Mouse (Mus musculus): ENCODE measurements around the gene 1700113H08Rik. TPM values are rescaled to one million over a fixed set of nuclear protein-coding genes. Genes with fewer than 3 reads are reported as not detected.
A peak's percentile ranks its signal among the peaks of the same experiment; 100 is the strongest.

The 1700113H08Rik gene
- total RNA-seq, 2 experiments from 2014 or later = not detected

DNA sequence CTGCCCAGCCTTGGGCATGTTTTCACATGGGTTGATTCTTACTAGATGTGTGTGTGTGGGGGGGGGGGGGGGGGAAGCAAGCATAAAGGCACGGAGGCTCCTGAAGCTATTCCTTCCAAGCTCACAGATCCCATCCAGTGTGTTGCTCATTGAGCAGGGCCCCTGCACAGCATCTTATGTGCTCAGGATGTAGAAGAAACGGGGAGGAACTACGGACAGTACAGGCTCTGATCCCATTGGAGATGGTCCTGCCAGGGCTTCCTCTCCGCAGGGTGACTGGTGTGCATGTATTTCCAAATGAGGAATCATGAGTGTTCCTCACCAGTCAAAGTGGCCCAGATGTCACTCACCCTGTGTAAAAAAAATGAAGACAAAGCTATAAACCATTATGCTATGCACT, 42.8 kb downstream of the 1700113H08Rik start:
- no peak overlapping the region for H3K4me3 ChIP-seq
- no peak for DNase-seq (ENCODE audit: low spot score in 2 of 2)
- no peak for TF ChIP-seq CTCF (conservative IDR thresholded peaks at IDR 0.05)
- no peak overlapping the region for H3K27ac ChIP-seq

DNA sequence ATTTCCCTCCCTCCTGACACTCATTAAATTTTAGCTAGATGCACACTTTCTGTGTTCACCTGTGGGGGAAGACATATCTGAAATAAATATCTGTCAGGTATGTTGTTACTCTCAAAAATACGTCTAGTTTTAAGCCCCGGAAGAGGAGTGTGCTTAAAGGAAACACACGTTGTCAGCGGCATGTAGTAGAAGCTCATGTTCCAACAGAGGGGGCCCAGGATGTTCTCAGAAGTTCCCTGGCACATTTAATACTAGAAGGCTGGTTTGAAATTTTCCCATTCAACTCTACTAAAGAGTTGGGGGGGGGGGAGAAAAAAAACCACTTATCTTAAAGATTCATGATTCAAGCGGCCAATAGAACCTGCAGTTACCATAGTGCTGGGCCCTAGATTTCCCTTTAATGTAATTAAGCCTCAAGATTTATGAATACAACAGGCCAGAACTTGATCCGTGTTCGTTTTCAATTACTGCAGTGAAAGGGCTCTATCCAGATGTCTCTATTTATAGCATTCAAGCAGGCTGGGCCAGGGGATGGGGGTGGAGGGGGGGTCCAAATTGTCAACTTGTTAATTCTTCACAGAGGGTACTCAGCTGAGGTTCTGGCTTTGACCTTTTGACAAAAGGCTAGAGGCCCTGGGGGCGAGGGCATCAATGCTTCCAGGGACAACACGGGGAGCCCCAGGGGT, 43.6 kb downstream of the 1700113H08Rik start:
- no peak for TF ChIP-seq CTCF (conservative IDR thresholded peaks at IDR 0.05)
- Histone ChIP-seq H3K4me3 (no peak overlapping the region), H3K27ac (no peak overlapping the region)
- no peak for DNase-seq (ENCODE audit: low spot score in 2 of 2)

DNA sequence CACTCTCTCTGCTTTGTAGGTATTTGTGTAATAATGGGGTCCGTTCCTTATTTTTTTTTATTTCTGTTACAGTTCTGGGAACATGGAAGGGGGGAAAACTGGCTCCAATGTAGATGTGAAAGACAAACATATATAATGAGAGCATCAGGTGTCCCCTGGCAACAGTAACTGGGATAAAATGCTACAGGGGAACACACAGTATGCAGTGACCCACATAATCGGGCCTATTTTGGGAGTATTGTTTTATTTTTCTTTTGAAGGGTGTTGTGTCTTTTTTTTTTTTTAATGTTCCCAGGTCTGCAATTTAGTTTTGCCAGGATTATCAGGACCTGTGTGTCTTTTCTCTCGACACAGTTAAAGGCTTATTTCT, 44.1 kb downstream of the 1700113H08Rik start:
- H3K27ac ChIP-seq = no peak overlapping the region
- no peak for DNase-seq (ENCODE audit: low spot score in 2 of 2)
- H3K4me3 ChIP-seq = no peak overlapping the region
- no peak for TF ChIP-seq CTCF (conservative IDR thresholded peaks at IDR 0.05)

DNA sequence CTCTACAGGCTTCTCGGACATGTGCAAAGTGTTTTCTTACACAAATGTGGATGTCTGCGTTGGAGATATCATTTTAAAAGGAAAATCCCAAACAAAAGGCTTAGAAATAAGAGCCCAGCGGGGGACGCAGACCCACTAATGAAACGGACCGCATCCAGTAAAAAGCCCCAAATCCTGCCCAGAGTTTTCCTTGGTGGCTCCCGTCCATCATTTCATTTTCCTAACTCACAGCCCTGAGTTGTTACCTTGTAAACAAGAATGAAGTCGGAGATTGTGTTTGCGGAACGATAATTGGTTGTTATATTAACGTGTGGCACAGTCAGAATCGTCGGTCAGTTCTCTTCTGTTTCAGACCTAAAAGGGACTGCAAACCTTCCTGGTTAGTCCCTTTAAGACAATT, 44.6 kb downstream of the 1700113H08Rik start:
- Histone ChIP-seq H3K27ac (no peak overlapping the region), H3K4me3 (no peak overlapping the region)
- no peak for DNase-seq (ENCODE audit: low spot score in 2 of 2)
- no peak for TF ChIP-seq CTCF (conservative IDR thresholded peaks at IDR 0.05)

DNA sequence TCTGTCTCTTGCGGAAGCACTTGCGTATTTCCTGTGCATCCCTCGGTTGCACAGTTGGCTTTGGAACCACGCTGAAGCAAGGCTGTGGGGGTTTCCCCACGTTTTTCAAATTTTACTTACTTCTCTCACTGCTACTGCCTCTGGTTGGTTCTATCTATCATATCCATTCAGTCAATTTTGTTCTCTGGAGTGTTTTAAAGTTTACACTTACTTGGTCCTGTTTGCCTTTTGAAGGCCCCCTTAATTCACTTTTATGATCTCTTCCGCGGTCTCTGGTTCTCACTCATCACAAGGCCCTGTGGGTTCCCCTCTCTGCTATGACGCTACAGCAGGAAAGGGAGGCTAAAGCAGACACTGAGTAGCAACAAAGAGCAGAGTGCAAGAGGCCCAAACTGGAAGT, 45.4 kb downstream of the 1700113H08Rik start:
- H3K27ac ChIP-seq = no peak overlapping the region
- H3K4me3 ChIP-seq = no peak overlapping the region
- no peak for DNase-seq (ENCODE audit: low spot score in 2 of 2)
- TF ChIP-seq CTCF (conservative IDR thresholded peaks at IDR 0.05) = no peak

DNA sequence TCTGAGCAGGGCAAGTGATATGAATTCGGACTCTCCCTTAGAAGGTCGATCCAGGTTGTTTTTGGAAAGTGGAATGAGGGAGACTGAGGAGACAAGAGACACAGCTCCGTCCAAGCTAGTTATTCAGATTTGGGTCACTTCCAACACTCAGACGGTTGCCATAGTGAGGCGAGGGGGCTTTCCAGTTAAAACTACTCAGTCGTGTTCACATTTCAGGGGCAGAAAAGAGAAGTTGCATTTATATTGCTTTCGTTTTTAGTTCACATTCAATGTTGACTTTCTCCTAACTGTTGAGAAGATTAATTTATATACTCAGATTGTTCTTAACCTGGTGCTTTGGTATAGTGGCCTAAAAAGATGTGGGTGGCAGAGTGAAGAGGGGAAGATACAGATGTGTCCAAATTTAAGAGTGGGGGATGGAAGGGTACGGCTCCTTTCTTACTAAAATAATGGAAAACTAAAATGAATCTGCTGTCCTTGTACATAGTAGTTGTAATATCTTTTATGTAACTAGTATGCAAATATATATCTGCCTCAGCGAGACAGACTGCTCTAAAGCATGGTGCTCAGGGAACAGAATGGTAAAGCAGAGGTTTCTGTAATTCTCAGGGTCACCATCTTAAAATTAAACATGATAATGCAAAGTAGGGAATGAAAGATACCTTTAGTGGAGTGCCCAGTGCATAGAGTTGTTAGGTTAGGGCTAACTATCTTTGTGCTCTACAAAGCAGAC, 49.9 kb downstream of the 1700113H08Rik start:
- no peak for TF ChIP-seq CTCF (conservative IDR thresholded peaks at IDR 0.05)
- peak in 1 of 2 experiments; percentile 11 for DNase-seq (ENCODE audit: low spot score in 2 of 2)
- Histone ChIP-seq H3K27ac (peak overlapping the region; percentile 51; the same call in 1 of the 2 replicates), H3K4me3 (peak overlapping the region; percentile 22; the same call in 1 of the 2 replicates)

DNA sequence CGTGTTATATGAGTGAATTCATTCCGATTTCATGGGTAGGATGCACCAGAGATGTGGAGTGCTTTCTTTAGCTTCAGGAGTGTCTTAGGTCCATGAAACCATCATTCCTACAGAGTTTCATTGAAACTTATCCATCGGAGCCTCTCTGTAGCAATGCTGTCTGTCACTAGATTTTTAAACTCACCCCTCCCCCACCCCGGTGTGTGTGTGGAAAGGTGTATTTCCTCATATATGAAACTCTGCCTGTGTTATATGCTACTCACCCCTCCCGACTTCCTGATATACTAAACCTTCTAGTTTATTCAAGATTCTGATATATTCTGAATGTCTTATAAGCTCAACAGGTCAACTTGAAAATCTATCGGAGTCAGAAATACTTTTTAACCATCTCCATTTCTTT, 50.5 kb downstream of the 1700113H08Rik start:
- H3K4me3 ChIP-seq = no peak overlapping the region
- TF ChIP-seq CTCF (conservative IDR thresholded peaks at IDR 0.05) = no peak
- H3K27ac ChIP-seq = peak overlapping the region; percentile 51; the same call in 1 of the 2 replicates
- no peak for DNase-seq (ENCODE audit: low spot score in 2 of 2)

DNA sequence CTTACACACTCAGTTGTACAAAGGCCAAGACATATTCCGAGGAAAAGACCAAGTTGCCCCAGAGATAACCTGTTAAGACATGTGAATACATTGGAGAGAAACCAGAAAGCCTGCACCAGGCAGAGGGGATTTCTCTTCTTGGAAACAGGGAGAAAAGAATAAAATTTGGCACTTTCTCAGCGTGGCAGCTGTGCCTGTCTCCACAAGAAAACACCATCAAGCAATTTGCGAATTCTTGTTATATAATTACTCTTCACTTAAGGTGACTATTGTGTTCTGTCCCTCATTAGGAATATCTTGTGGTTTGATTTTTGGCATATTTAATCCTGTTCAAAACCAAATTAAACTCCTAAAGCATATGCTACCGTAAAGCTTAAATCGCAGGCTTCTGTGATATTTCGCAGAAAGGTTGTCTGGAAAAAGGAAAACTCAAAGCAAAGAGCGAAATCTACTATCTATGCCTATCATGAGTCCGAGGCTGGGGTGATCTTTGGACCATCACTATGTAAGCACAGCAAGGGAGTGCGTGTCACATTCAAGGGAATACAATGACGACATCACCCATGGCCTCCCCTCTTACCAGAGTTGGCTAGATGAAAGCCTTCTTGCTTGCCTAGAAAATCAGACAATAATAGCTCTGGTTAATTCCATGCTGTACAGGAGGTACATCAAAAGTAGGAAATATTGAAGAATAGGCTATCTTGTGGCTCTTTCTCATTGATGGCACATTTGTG, 51.4 kb downstream of the 1700113H08Rik start:
- DNase-seq (ENCODE audit: low spot score in 2 of 2) = peak; percentile 23 to 44
- Histone ChIP-seq H3K4me3 (no peak overlapping the region), H3K27ac (peak overlapping the region; percentile 11; the same call in 1 of the 2 replicates)
- no peak for TF ChIP-seq CTCF (conservative IDR thresholded peaks at IDR 0.05)

DNA sequence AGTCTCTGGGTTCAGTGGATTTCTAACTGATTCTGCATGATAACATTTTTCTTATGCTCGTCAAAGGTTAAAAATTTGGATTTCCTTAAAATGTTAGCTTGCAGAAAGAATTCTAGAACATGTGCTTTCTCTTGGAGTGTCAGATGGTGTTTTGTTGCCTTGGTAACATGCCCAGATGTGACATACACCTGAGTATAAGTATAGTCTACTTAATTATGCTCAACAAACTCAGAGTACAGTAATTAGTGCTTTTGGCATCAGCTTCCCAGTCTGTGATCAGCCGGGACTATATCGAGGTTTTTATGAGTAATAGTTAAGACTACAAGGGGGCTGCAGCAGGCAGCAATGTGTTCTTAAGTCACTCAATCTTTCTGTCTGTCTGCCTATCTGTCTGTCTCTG, 53.1 kb downstream of the 1700113H08Rik start:
- TF ChIP-seq CTCF (conservative IDR thresholded peaks at IDR 0.05) = no peak
- H3K27ac ChIP-seq = no peak overlapping the region

DNA sequence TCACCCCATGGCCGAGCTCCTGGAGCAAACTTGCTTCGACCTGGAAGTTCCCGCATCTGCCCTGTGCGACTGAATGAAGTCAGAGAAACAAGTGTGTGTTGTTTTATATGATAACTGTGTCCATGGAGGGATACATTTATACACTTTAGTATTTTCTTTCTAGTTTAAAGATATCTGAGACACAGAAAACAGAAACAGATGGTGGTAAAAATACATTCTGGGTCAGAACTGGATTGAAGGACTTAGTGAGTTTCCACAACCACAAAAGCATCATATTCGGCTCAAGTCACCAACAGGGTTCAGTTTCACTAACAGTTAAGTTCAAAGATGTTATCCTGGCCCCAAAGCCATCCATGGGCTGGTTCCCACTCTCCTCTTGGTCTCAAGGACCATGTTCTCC, 67.2 kb downstream of the 1700113H08Rik start:
- no peak overlapping the region for H3K27ac ChIP-seq
- no peak for TF ChIP-seq CTCF (conservative IDR thresholded peaks at IDR 0.05)
- no peak for DNase-seq (ENCODE audit: low spot score in 2 of 2)
- H3K4me3 ChIP-seq = no peak overlapping the region

More for the DNA sequence above, 53.1 kb downstream of the 1700113H08Rik start:
- no peak overlapping the region for H3K4me3 ChIP-seq
- DNase-seq (ENCODE audit: low spot score in 2 of 2) = no peak

DNA sequence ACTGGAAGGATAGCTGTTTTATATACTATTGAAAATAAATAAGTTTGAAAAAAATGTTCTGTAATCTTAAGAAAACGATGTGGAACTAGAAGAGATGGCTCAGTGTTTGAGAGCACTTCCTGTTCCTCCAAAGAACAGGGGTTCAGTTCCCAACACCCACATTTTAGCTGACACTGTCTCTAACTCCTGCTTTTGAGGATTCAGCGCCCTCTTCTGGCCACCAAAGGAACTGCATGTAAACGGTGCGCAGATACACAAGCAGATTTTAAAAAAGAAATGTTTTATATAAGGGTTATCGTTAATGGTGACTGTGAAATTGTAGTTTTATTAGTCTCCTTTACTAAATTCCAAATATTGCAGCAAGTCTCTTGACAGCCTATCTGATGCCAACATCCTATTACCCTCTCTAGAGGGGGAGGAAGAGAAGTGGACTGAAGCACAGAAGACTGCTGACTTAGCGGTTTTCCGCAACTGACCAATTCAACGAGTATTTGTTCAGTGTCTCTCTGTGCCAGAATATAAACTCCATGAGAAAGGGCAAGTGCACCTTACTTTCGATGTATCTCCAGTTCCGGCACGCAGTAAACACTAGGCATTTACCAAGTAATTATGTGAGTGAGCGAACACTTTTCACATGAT, 68.5 kb downstream of the 1700113H08Rik start:
- TF ChIP-seq CTCF (conservative IDR thresholded peaks at IDR 0.05) = peak; percentile 71
- Histone ChIP-seq H3K4me3 (no peak overlapping the region), H3K27ac (no peak overlapping the region)
- DNase-seq (ENCODE audit: low spot score in 2 of 2) = no peak

DNA sequence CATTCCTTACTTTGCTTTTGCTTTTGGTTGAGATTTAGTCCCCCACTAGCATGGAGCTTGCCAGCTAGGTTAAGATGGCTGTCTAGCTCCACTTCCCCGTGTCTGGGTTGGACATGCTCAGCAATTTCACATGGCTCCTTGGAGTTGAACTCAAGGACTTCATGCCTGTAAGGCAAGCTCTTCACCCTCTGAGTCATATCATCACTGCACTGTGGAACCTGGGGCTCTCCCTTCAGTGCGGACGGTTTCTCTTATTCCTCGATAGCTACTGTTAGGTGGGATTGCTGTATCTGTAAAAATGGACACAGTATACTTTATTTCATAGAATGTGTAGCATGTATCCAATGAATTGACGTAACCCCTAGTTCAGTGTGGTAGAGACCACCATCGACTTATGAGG, 93.2 kb downstream of the 1700113H08Rik start:
- TF ChIP-seq CTCF (conservative IDR thresholded peaks at IDR 0.05) = no peak
- H3K27ac ChIP-seq = no peak overlapping the region
- DNase-seq (ENCODE audit: low spot score in 2 of 2) = no peak
- H3K4me3 ChIP-seq = no peak overlapping the region
